In the genomic region with DNA sequence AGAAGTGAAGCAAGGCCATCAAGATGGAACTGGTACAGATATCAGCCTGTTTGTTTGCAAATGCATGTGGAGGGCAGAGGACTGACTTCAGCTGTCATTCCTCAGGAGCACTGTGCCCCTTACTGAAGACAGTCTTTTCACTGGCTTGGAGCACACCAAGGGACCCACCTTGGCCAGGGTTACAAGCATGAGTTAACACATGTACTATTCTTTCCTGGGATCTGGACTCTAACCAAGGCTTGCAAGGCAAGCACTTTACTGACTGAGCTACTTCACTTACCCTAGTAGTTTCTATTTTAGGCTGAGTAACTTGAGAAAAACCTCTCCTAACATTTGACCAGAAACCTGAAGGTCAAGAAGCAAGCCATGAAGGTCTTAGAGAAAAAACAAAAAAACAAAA, we compare ENCODE assay signal across 20 mouse cellular contexts. TPM values are rescaled to one million over a fixed set of nuclear protein-coding genes. Genes with fewer than 3 reads are reported as not detected.
DNase-seq lines count a peak whose midpoint lies in the region; ATAC-seq and TF ChIP-seq lines count a peak whose summit lies in the region.
"Had no signal": no experiment of that assay in that cellular context is flagged by ENCODE, and none has a peak within 500 bp of the region (broad histone marks: within the 10 kb centered on the region; RNA-seq: fewer than 3 reads in every experiment).

No protein-coding gene starts in this region.

- H3K4me3 ChIP-seq in heart, adult 2 months, result no peak overlapping the region
- H3K4me3 ChIP-seq in heart, embryonic 11.5 days (ENCODE audit: low read depth, low read length), result no peak overlapping the region
- no peak overlapping the region for H3K4me3 ChIP-seq in lung, adult 2 months (replicated peaks; ENCODE audit: extremely low read depth, low read depth, low read length)
- no peak overlapping the region for H3K4me3 ChIP-seq in brown adipose tissue, adult 24 weeks (ENCODE audit: insufficient read depth, low read depth, low read length)
- no peak overlapping the region for H3K4me3 ChIP-seq in macrophage (ENCODE audit: inconsistent target)
- H3K4me3 ChIP-seq: forebrain, embryonic 13.5 days; hindbrain, embryonic 13.5 days; kidney, embryonic 15.5 days; left cerebral cortex, adult 2 months; limb, embryonic 15.5 days; lung, embryonic 15.5 days had no signal

- peaks cover 1% of the 10 kb centered on the region; the same call in 1 of the 2 replicates for H3K79me2 ChIP-seq in heart, adult 2 months (replicated peaks; ENCODE audit: control insufficient read depth, insufficient read depth, low read length)
- H3K79me2 ChIP-seq in macrophage (ENCODE audit: inconsistent target), result peaks cover 92% of the 10 kb centered on the region

- no peak for TF ChIP-seq EP300 in heart, adult 2 months (IDR thresholded peaks at IDR 0.05; ENCODE audit: insufficient read depth, low read depth, low read length)

- no peak for ATAC-seq in heart, embryonic 11.5 days (replicated peaks; ENCODE audit: insufficient number of reproducible peaks, low FRiP score, low TSS enrichment)
- ATAC-seq: forebrain, embryonic 13.5 days had no signal

- H3K27ac ChIP-seq in heart, adult 2 months, result peak overlapping the region; percentile 27; the same call in 1 of the 2 replicates
- H3K27ac ChIP-seq in heart, embryonic 11.5 days (ENCODE audit: low read depth, low read length), result no peak overlapping the region
- H3K27ac ChIP-seq in brown adipose tissue, adult 24 weeks (replicated peaks; ENCODE audit: low read depth, low read length), result peak overlapping the region; percentile 30; the same call in 1 of the 2 replicates
- H3K27ac ChIP-seq in macrophage, result peak overlapping the region; percentile 31
- H3K27ac ChIP-seq: forebrain, embryonic 13.5 days; hindbrain, embryonic 13.5 days; kidney, embryonic 15.5 days; left cerebral cortex, adult 2 months; limb, embryonic 15.5 days; liver, embryonic 14.5 days; lung, embryonic 15.5 days had no signal

- TF ChIP-seq CTCF in heart, adult 2 months (IDR thresholded peaks at IDR 0.05), result no peak
- TF ChIP-seq CTCF in lung, adult 2 months (IDR thresholded peaks at IDR 0.05; ENCODE audit: insufficient read depth, low read length), result no peak

- DNase-seq in heart, adult 2 months, result peak in 1 of 2 experiments; percentile 15
- DNase-seq in lung, adult 2 months, result peak; percentile 22
- DNase-seq in lung, postnatal 14 days, result no peak
- no peak for DNase-seq in left cerebral cortex, postnatal 25 days (ENCODE audit: low spot score in 2 of 2)
- DNase-seq: adrenal gland, adult 8-10 months; cerebellum, adult 2 months; cerebellum, postnatal 25 days; kidney, adult 11 months; left cerebral cortex, postnatal 4 days; midbrain, embryonic 14.5 days had no signal

- TF ChIP-seq POLR2A in heart, adult 2 months (IDR thresholded peaks at IDR 0.05; ENCODE audit: insufficient read depth, low read depth, low read length), result no peak
- no peak for TF ChIP-seq POLR2A in lung, adult 2 months (IDR thresholded peaks at IDR 0.05; ENCODE audit: borderline replicate concordance, extremely low read depth, low read depth, low read length)

- intact Hi-C loops in heart, adult 2 months (cut with DNase I), result no loop called here
- intact Hi-C loops in left cerebral cortex, postnatal 25 days (cut with DNase I), result loop anchor here (5.0 kb wide), 1 partner anchor 73 kb away; no protein-coding TSS in a partner anchor

- H3K27me3 ChIP-seq in heart, adult 2 months (ENCODE audit: control insufficient read depth, insufficient read depth, low read length), result no peaks in the 10 kb centered on the region
- H3K27me3 ChIP-seq in heart, embryonic 11.5 days (ENCODE audit: control insufficient read depth, insufficient read depth, low read length), result no peaks in the 10 kb centered on the region
- H3K27me3 ChIP-seq: forebrain, embryonic 13.5 days; hindbrain, embryonic 13.5 days; kidney, embryonic 15.5 days; limb, embryonic 15.5 days; lung, embryonic 15.5 days had no signal

- peaks cover 46% of the 10 kb centered on the region for H3K36me3 ChIP-seq in heart, adult 2 months (ENCODE audit: control insufficient read depth, insufficient read depth, low read length)
- peaks cover 21% of the 10 kb centered on the region for H3K36me3 ChIP-seq in heart, embryonic 11.5 days (ENCODE audit: control insufficient read depth, insufficient read depth, low read length)
- peaks cover 61% of the 10 kb centered on the region for H3K36me3 ChIP-seq in macrophage (ENCODE audit: inconsistent target)

- peaks cover 6% of the 10 kb centered on the region for H3K4me1 ChIP-seq in heart, adult 2 months (ENCODE audit: control insufficient read depth, insufficient read depth, low read length)
- no peaks in the 10 kb centered on the region for H3K4me1 ChIP-seq in heart, embryonic 11.5 days (ENCODE audit: control insufficient read depth, insufficient read depth, low read length)
- H3K4me1 ChIP-seq in lung, adult 2 months (ENCODE audit: control insufficient read depth, insufficient read depth, low read length), result no peaks in the 10 kb centered on the region; the same call in 1 of the 2 replicates
- no peaks in the 10 kb centered on the region for H3K4me1 ChIP-seq in brown adipose tissue, adult 24 weeks (ENCODE audit: control insufficient read depth, insufficient read depth, insufficient read length, low read length)
- H3K4me1 ChIP-seq: forebrain, embryonic 13.5 days; hindbrain, embryonic 13.5 days; kidney, embryonic 15.5 days; limb, embryonic 15.5 days; lung, embryonic 15.5 days had no signal

- H3K4me2 ChIP-seq in heart, embryonic 11.5 days, result no peak overlapping the region
- H3K4me2 ChIP-seq: forebrain, embryonic 13.5 days; hindbrain, embryonic 13.5 days; kidney, embryonic 15.5 days; limb, embryonic 15.5 days; lung, embryonic 15.5 days had no signal

- H3K9ac ChIP-seq in heart, adult 2 months (ENCODE audit: low read depth, low read length), result no peak overlapping the region
- H3K9ac ChIP-seq in heart, embryonic 11.5 days (ENCODE audit: low read depth, low read length), result no peak overlapping the region
- H3K9ac ChIP-seq: forebrain, embryonic 13.5 days; hindbrain, embryonic 13.5 days; kidney, embryonic 15.5 days; limb, embryonic 15.5 days; liver, embryonic 14.5 days; lung, embryonic 15.5 days had no signal

- no peaks in the 10 kb centered on the region for H3K9me3 ChIP-seq in heart, embryonic 11.5 days (replicated peaks; ENCODE audit: control insufficient read depth, low read length)
- H3K9me3 ChIP-seq: forebrain, embryonic 13.5 days; hindbrain, embryonic 13.5 days; kidney, embryonic 15.5 days; limb, embryonic 15.5 days; lung, embryonic 15.5 days had no signal

RNA-seq across cellular contexts. Expression of gene Ptrh2, which starts 30.8 kb away (rescaled TPM):
- 1 to 10 TPM; 5.9 to 6.4 TPM for total RNA-seq in heart, adult 2 months (2021)
- 3.7 and 5.2 TPM in 2 replicates for polyA plus RNA-seq in heart, adult 2 months (2012; rRNA removed)
- 21.5 and 22.7 TPM in 2 replicates for polyA plus RNA-seq in heart, embryonic 11.5 days (2014; fragmentation: Nextera tagmentation; extraction: Ambion mirVana)
- 2.2 and 3.8 TPM in 2 replicates for polyA plus RNA-seq in lung, adult 2 months (2012; rRNA removed)
- polyA plus RNA-seq in brown adipose tissue, adult 24 weeks (2012; ENCODE audit: insufficient read depth, insufficient read length, missing spikeins), result 11.9 and 15.9 TPM in 2 replicates
- 1 to 10 TPM in 22 of 26 experiments, under 1 TPM in 4; 0.43 to 8.2 (median 2.4) TPM for total RNA-seq in macrophage (2018; cell fraction: chromatin; rRNA removed)
- total RNA-seq in macrophage (2018; cell fraction: cytosol; rRNA removed), result 1 to 10 TPM; 2.6 to 8.1 (median 6.1) TPM
- 1 to 10 TPM in 25 of 26 experiments, under 1 TPM in 1; 0.96 to 9.8 (median 3.0) TPM for total RNA-seq in macrophage (2018; cell fraction: nucleus; rRNA removed)
- polyA plus RNA-seq in macrophage (2018), result 4.8 to 8.1 TPM (median 5.8 TPM) in 3 replicates
- total RNA-seq in left cerebral cortex, postnatal 25 days (2021), result 1 to 10 TPM; 8.3 to 8.5 TPM

RNA-seq across cellular contexts. Expression of gene Vmp1, which starts 31.0 kb away (rescaled TPM):
- 10 to 100 TPM; 58.2 to 66.9 TPM for total RNA-seq in heart, adult 2 months (2021)
- 34.0 and 59.2 TPM in 2 replicates for polyA plus RNA-seq in heart, adult 2 months (2012; rRNA removed)
- 112 and 120 TPM in 2 replicates for polyA plus RNA-seq in heart, embryonic 11.5 days (2014; fragmentation: Nextera tagmentation; extraction: Ambion mirVana)
- 41.0 and 65.3 TPM in 2 replicates for polyA plus RNA-seq in lung, adult 2 months (2012; rRNA removed)
- 62.6 and 85.5 TPM in 2 replicates for polyA plus RNA-seq in brown adipose tissue, adult 24 weeks (2012; ENCODE audit: insufficient read depth, insufficient read length, missing spikeins)
- 1,000 to 10,000 TPM in 19 of 26 experiments, 100 to 1,000 TPM in 7; 453 to 1,709 (median 1,185) TPM for total RNA-seq in macrophage (2018; cell fraction: chromatin; rRNA removed)
- 100 to 1,000 TPM in 22 of 26 experiments, 10 to 100 TPM in 4; 78.5 to 270 (median 141) TPM for total RNA-seq in macrophage (2018; cell fraction: cytosol; rRNA removed)
- total RNA-seq in macrophage (2018; cell fraction: nucleus; rRNA removed), result 1,000 to 10,000 TPM in 24 of 26 experiments, 100 to 1,000 TPM in 2; 806 to 3,396 (median 2,155) TPM
- polyA plus RNA-seq in macrophage (2018), result 100 to 184 TPM (median 127 TPM) in 3 replicates
- 100 to 1,000 TPM; 165 to 175 TPM for total RNA-seq in left cerebral cortex, postnatal 25 days (2021)

RNA-seq across cellular contexts. Expression of gene Cltc, which starts 42.8 kb away (rescaled TPM):
- total RNA-seq in heart, adult 2 months (2021), result 100 to 1,000 TPM; 143 to 147 TPM
- 63.2 and 101 TPM in 2 replicates for polyA plus RNA-seq in heart, adult 2 months (2012; rRNA removed)
- polyA plus RNA-seq in heart, embryonic 11.5 days (2014; fragmentation: Nextera tagmentation; extraction: Ambion mirVana), result 186 and 228 TPM in 2 replicates
- polyA plus RNA-seq in lung, adult 2 months (2012; rRNA removed), result 63.0 and 84.5 TPM in 2 replicates
- 106 and 155 TPM in 2 replicates for polyA plus RNA-seq in brown adipose tissue, adult 24 weeks (2012; ENCODE audit: insufficient read depth, insufficient read length, missing spikeins)
- total RNA-seq in macrophage (2018; cell fraction: chromatin; rRNA removed), result 100 to 1,000 TPM; 168 to 617 (median 424) TPM
- 100 to 1,000 TPM; 257 to 670 (median 437) TPM for total RNA-seq in macrophage (2018; cell fraction: cytosol; rRNA removed)
- total RNA-seq in macrophage (2018; cell fraction: nucleus; rRNA removed), result 100 to 1,000 TPM; 263 to 585 (median 427) TPM
- 342 to 483 TPM (median 367 TPM) in 3 replicates for polyA plus RNA-seq in macrophage (2018)
- total RNA-seq in left cerebral cortex, postnatal 25 days (2021), result 100 to 1,000 TPM; 525 to 539 TPM
